Mouse (Mus musculus) liver, postnatal 0 days (tissue): ENCODE results near the gene Tex2. TPM values are rescaled to one million over a fixed set of nuclear protein-coding genes. Genes with fewer than 3 reads are reported as not detected.
A peak's percentile ranks its signal among the peaks of the same experiment; 100 is the strongest.

Experiments used
- ATAC-seq: fragments of 200-750 bp; cut with Nextera tagmentation; 2 replicates; pipeline ENCODE4 v1.8.0; 2017; ENCODE audit warnings: mild to moderate bottlenecking, moderate library complexity
- DNase-seq: peaks from one replicate; pipeline ENCODE4 v3.0.0-alpha.2; 2016
- H3K27ac ChIP-seq: fragments of 300-500 bp; sonication (generic); 2 replicates; pipeline ENCODE4 v1.5.1; 2014; ENCODE audit warnings: antibody characterized with exemption, moderate library complexity, mild to moderate bottlenecking, low read depth
- H3K27me3 ChIP-seq: fragments of 300-500 bp; sonication (generic); 2 replicates; pipeline ENCODE4 v1.6.1; 2014; ENCODE audit warnings: low read length, control low read depth, mixed read lengths; ENCODE audit not compliant: insufficient read depth
- H3K36me3 ChIP-seq: fragments of 300-500 bp; sonication (generic); replicated peaks from 2 replicates; pipeline ENCODE4 v1.6.1; 2014; ENCODE audit warnings: mild to moderate bottlenecking, control low read depth, low read length, moderate library complexity, mixed read lengths; ENCODE audit not compliant: insufficient read depth
- H3K4me1 ChIP-seq: fragments of 300-500 bp; sonication (generic); 2 replicates; pipeline ENCODE4 v1.6.1; 2014; ENCODE audit warnings: antibody characterized with exemption, mild to moderate bottlenecking, control low read depth; ENCODE audit not compliant: insufficient read depth
- H3K4me2 ChIP-seq: fragments of 300-500 bp; sonication (generic); 2 replicates; pipeline ENCODE4 v1.6.1; 2014; ENCODE audit warnings: low read depth, mild to moderate bottlenecking, low read length, moderate library complexity, mixed read lengths
- H3K4me3 ChIP-seq: fragments of 300-500 bp; sonication (generic); 2 replicates; pipeline ENCODE4 v1.5.1; 2014; ENCODE audit warnings: low read depth, low read length
- H3K9ac ChIP-seq: fragments of 300-500 bp; sonication (generic); replicated peaks from 2 replicates; pipeline ENCODE4 v1.6.1; 2014; ENCODE audit warnings: mild to moderate bottlenecking, moderate library complexity
- H3K9me3 ChIP-seq: fragments of 300-500 bp; sonication (generic); 2 replicates; pipeline ENCODE4 v1.6.1; 2016; ENCODE audit warnings: mild to moderate bottlenecking, control low read depth, low read length, mixed read lengths
- CTCF ChIP-seq: sonication (generic); IDR thresholded peaks from 2 replicates; pipeline ENCODE4 v1.5.1; 2016; ENCODE audit warnings: antibody characterized with exemption, low read depth
- EP300 ChIP-seq: IDR thresholded peaks from 2 replicates; pipeline ENCODE4 v1.6.1; 2016; ENCODE audit warnings: antibody characterized with exemption, low read depth, mild to moderate bottlenecking
- WGBS: fragments of 180-500 bp; shearing (Covaris S2); extraction: QIAGEN DNeasy Blood & Tissue Kit; methylation state at CpG from one replicate; pipeline ENCODE4 v1.1.7; 2014; ENCODE audit not compliant: insufficient replicate concordance; 5-methylcytosine and 5-hydroxymethylcytosine counted together
- polyA plus RNA-seq: library from polyadenylated mRNA; unstranded; fragments of >200 nt; fragmentation: Nextera tagmentation; extraction: Ambion mirVana; gene quantifications from 2 replicates; pipeline ENCODE4 v1.2.1, GENCODE M21; 2015

The Tex2 gene
- polyA plus RNA-seq, 1 experiment from 2014 or later, result 11.3 TPM

- no peaks in the 10 kb centered on the region for H3K36me3 ChIP-seq
- peak; percentile 74 for ATAC-seq
- H3K27me3 ChIP-seq, result no peaks in the 10 kb centered on the region
- peak overlapping the region; percentile 88 for H3K9ac ChIP-seq
- no peaks in the 10 kb centered on the region for H3K9me3 ChIP-seq
- under 1% methylated on average over 48 of the region's 67 CpGs for WGBS
- peak overlapping the region; percentile 92 for H3K4me3 ChIP-seq
- peak; percentile 79 for DNase-seq
- H3K27ac ChIP-seq, result peak overlapping the region; percentile 96
- TF ChIP-seq CTCF (no peak), EP300 (no peak)
- H3K4me2 ChIP-seq, result peak overlapping the region; percentile 73
- H3K4me1 ChIP-seq, result peaks cover 29% of the 10 kb centered on the region
These were observed 838 bp downstream of the Tex2 start for GRCm38 (mm10) chr11:106612209-106612960.

- no peaks in the 10 kb centered on the region for H3K27me3 ChIP-seq
- no peak overlapping the region for H3K4me2 ChIP-seq
- H3K4me1 ChIP-seq, result peaks cover 29% of the 10 kb centered on the region
- H3K9me3 ChIP-seq, result no peaks in the 10 kb centered on the region
- ATAC-seq (no peak), DNase-seq (no peak)
- H3K4me3 ChIP-seq, result no peak overlapping the region
- no peaks in the 10 kb centered on the region; the same call in 1 of the 2 replicates for H3K36me3 ChIP-seq
- H3K9ac ChIP-seq, result no peak overlapping the region
- TF ChIP-seq EP300 (no peak), CTCF (no peak)
- 81% methylated on average over 8 of the region's 8 CpGs for WGBS
- H3K27ac ChIP-seq, result no peak overlapping the region
These were observed 3.5 kb downstream of the Tex2 start for GRCm38 (mm10) chr11:106609731-106610130.

GRCm38 (mm10) chr11:106607316-106607715 is 5.9 kb downstream of the Tex2 start:
- Histone ChIP-seq H3K9ac (no peak overlapping the region), H3K36me3 (peaks cover 7% of the 10 kb centered on the region; the same call in 1 of the 2 replicates), H3K4me2 (no peak overlapping the region), H3K4me1 (peaks cover 19% of the 10 kb centered on the region), H3K9me3 (no peaks in the 10 kb centered on the region), H3K4me3 (no peak overlapping the region), H3K27ac (no peak overlapping the region), H3K27me3 (no peaks in the 10 kb centered on the region)
- TF ChIP-seq CTCF (no peak), EP300 (no peak)
- 59% methylated on average over 6 of the region's 6 CpGs for WGBS
- no peak for DNase-seq
- no peak for ATAC-seq

- 67% methylated on average over 5 of the region's 5 CpGs for WGBS
- H3K9me3 ChIP-seq, result no peaks in the 10 kb centered on the region
- no peak overlapping the region for H3K4me2 ChIP-seq
- no peak overlapping the region for H3K4me3 ChIP-seq
- no peak overlapping the region for H3K27ac ChIP-seq
- ATAC-seq (no peak), DNase-seq (no peak)
- peaks cover 8% of the 10 kb centered on the region; the same call in 1 of the 2 replicates for H3K36me3 ChIP-seq
- H3K4me1 ChIP-seq, result peaks cover 15% of the 10 kb centered on the region
- no peak overlapping the region for H3K9ac ChIP-seq
- no peaks in the 10 kb centered on the region for H3K27me3 ChIP-seq
- TF ChIP-seq CTCF (no peak), EP300 (no peak)
These were observed 7.2 kb downstream of the Tex2 start for GRCm38 (mm10) chr11:106606042-106606441.

GRCm38 (mm10) chr11:106603230-106603629 is 10.0 kb downstream of the Tex2 start:
- H3K9me3 ChIP-seq, result no peaks in the 10 kb centered on the region
- no peak overlapping the region for H3K27ac ChIP-seq
- no peak for TF ChIP-seq EP300
- no peak for TF ChIP-seq CTCF
- ATAC-seq (peak; percentile 48), DNase-seq (no peak)
- 61% methylated on average over 11 of the region's 11 CpGs for WGBS
- no peak overlapping the region for H3K4me2 ChIP-seq
- no peak overlapping the region for H3K4me3 ChIP-seq
- H3K9ac ChIP-seq, result no peak overlapping the region
- no peaks in the 10 kb centered on the region for H3K27me3 ChIP-seq
- H3K4me1 ChIP-seq, result peaks cover 7% of the 10 kb centered on the region
- H3K36me3 ChIP-seq, result peaks cover 8% of the 10 kb centered on the region; the same call in 1 of the 2 replicates

- TF ChIP-seq EP300 (no peak), CTCF (no peak)
- H3K4me3 ChIP-seq, result no peak overlapping the region
- no peaks in the 10 kb centered on the region for H3K27me3 ChIP-seq
- H3K4me1 ChIP-seq, result peaks cover 7% of the 10 kb centered on the region
- H3K9me3 ChIP-seq, result no peaks in the 10 kb centered on the region
- H3K4me2 ChIP-seq, result no peak overlapping the region
- no peak for ATAC-seq
- WGBS, result 78% methylated on average over 5 of the region's 5 CpGs
- no peak overlapping the region for H3K9ac ChIP-seq
- peaks cover 8% of the 10 kb centered on the region; the same call in 1 of the 2 replicates for H3K36me3 ChIP-seq
- H3K27ac ChIP-seq, result no peak overlapping the region
- DNase-seq, result no peak
These were observed 13.1 kb downstream of the Tex2 start for GRCm38 (mm10) chr11:106600124-106600523.
